Mouse (Mus musculus) embryonic facial prominence, embryonic 13.5 days (tissue): ENCODE data around the gene Tmem258. TPM values are rescaled to one million over a fixed set of nuclear protein-coding genes. Genes with fewer than 3 reads are reported as not detected.
"Not testable (repeated sequence)": the region's sequence is repeated elsewhere in the genome, so short reads cannot be mapped to it uniquely, and the experiment has no call there.

Experiments used
- ATAC-seq: fragments of 200-750 bp; cut with Nextera tagmentation; 2 replicates; pipeline ENCODE4 v1.8.0; 2017; ENCODE audit warnings: low read depth; ENCODE audit not compliant: insufficient number of reproducible peaks, insufficient read depth, low FRiP score, low TSS enrichment
- H3K27ac ChIP-seq: fragments of 300-500 bp; sonication (generic); 2 replicates; pipeline ENCODE4 v1.5.1; 2015; ENCODE audit warnings: moderate library complexity, mild to moderate bottlenecking, inconsistent platforms
- H3K27me3 ChIP-seq: fragments of 300-500 bp; sonication (generic); 2 replicates; pipeline ENCODE4 v1.6.1; 2015; ENCODE audit warnings: mild to moderate bottlenecking, inconsistent platforms
- H3K36me3 ChIP-seq: fragments of 300-500 bp; sonication (generic); 2 replicates; pipeline ENCODE4 v1.6.1; 2015; ENCODE audit warnings: mild to moderate bottlenecking, inconsistent platforms
- H3K4me1 ChIP-seq: fragments of 300-500 bp; sonication (generic); 2 replicates; pipeline ENCODE4 v1.6.1; 2015; ENCODE audit warnings: inconsistent platforms
- H3K4me2 ChIP-seq: fragments of 300-500 bp; sonication (generic); 2 replicates; pipeline ENCODE4 v1.6.1; 2015; ENCODE audit warnings: moderate library complexity, mild to moderate bottlenecking, inconsistent platforms
- H3K4me3 ChIP-seq: fragments of 300-500 bp; sonication (generic); 2 replicates; pipeline ENCODE4 v1.5.1; 2015; ENCODE audit warnings: mild to moderate bottlenecking, inconsistent platforms
- H3K9ac ChIP-seq: fragments of 300-500 bp; sonication (generic); 2 replicates; pipeline ENCODE4 v1.6.1; 2015; ENCODE audit warnings: mild to moderate bottlenecking, inconsistent platforms
- H3K9me3 ChIP-seq: fragments of 300-500 bp; sonication (generic); 2 replicates; pipeline ENCODE4 v1.6.1; 2016; ENCODE audit warnings: inconsistent platforms
- WGBS: fragments of 180-500 bp; shearing (Covaris S2); methylation state at CpG from one replicate; pipeline ENCODE4 v1.1.7; 2015; ENCODE audit warnings: mixed read lengths; 5-methylcytosine and 5-hydroxymethylcytosine counted together
- polyA plus RNA-seq: library from polyadenylated mRNA; unstranded; fragments of >200 nt; fragmentation: Nextera tagmentation; extraction: Ambion mirVana; gene quantifications from 2 replicates; pipeline ENCODE4 v1.2.1, GENCODE M21; 2015

Tmem258 gene
- polyA plus RNA-seq = 485 and 486 TPM in 2 replicates

GRCm38 (mm10) chr19:10203848-10204615, at the start of gene Tmem258, which contains the start of gene Fen1:
Tmem258 (plus strand) TSS chr19:10204014.
Fen1 (minus strand) TSS chr19:10204169.
- H3K9me3 ChIP-seq = no peaks in the 10 kb centered on the region
- ATAC-seq = peak; percentile 84
- H3K9ac ChIP-seq = peak within 1 kb of the TSS; percentile 93
- H3K36me3 ChIP-seq = peaks cover 61% of the 10 kb centered on the region
- H3K4me1 ChIP-seq = peaks cover 17% of the 10 kb centered on the region
- H3K27ac ChIP-seq = peak within 1 kb of the TSS; percentile 83
- H3K27me3 ChIP-seq = no peaks in the 10 kb centered on the region
- H3K4me3 ChIP-seq = peak within 1 kb of the TSS; percentile 90
- WGBS = 0% methylated on average over 40 of the region's 40 CpGs
- peak within 1 kb of the TSS; percentile 90 for H3K4me2 ChIP-seq

- no peaks in the 10 kb centered on the region for H3K4me1 ChIP-seq
- no peaks in the 10 kb centered on the region for H3K9me3 ChIP-seq
- no peak overlapping the region for H3K27ac ChIP-seq
- ATAC-seq = no peak
- WGBS = 76% methylated on average over 2 of the region's 2 CpGs
- H3K9ac ChIP-seq = no peak overlapping the region
- no peak overlapping the region for H3K4me2 ChIP-seq
- H3K4me3 ChIP-seq = no peak overlapping the region
- H3K27me3 ChIP-seq = no peaks in the 10 kb centered on the region
- H3K36me3 ChIP-seq = no peaks in the 10 kb centered on the region
Measured at GRCm38 (mm10) chr19:10157725-10158124, 46.1 kb upstream of the Tmem258 start.

- Histone ChIP-seq H3K4me2 (no peak overlapping the region), H3K27me3 (no peaks in the 10 kb centered on the region), H3K9ac (no peak overlapping the region), H3K27ac (no peak overlapping the region), H3K36me3 (no peaks in the 10 kb centered on the region), H3K4me1 (no peaks in the 10 kb centered on the region), H3K9me3 (no peaks in the 10 kb centered on the region), H3K4me3 (no peak overlapping the region)
- 87% methylated on average over 3 of the region's 3 CpGs for WGBS
- ATAC-seq = no peak
Measured at GRCm38 (mm10) chr19:10163896-10164295, 39.9 kb upstream of the Tmem258 start.

- 78% methylated on average over 4 of the region's 4 CpGs for WGBS
- not testable (repeated sequence) for ATAC-seq
Measured at GRCm38 (mm10) chr19:10165928-10166327, 37.9 kb upstream of the Tmem258 start.

GRCm38 (mm10) chr19:10167112-10167511, 36.7 kb upstream of the Tmem258 start:
- no peak for ATAC-seq
- H3K36me3 ChIP-seq = no peaks in the 10 kb centered on the region
- 68% methylated on average over 4 of the region's 4 CpGs for WGBS

More at GRCm38 (mm10) chr19:10165928-10166327, 37.9 kb upstream of the Tmem258 start:
- not testable (repeated sequence) for H3K4me3 ChIP-seq, H3K27ac ChIP-seq, H3K27me3 ChIP-seq, H3K9ac ChIP-seq, H3K4me2 ChIP-seq, H3K4me1 ChIP-seq, H3K9me3 ChIP-seq, H3K36me3 ChIP-seq

GRCm38 (mm10) chr19:10167951-10168350, 35.9 kb upstream of the Tmem258 start:
- ATAC-seq = no peak
- H3K27ac ChIP-seq = no peak overlapping the region
- WGBS = 87% methylated on average over 1 of the region's 1 CpGs

More at GRCm38 (mm10) chr19:10167112-10167511, 36.7 kb upstream of the Tmem258 start:
- H3K4me2 ChIP-seq = no peak overlapping the region
- no peak overlapping the region for H3K9ac ChIP-seq
- no peaks in the 10 kb centered on the region for H3K9me3 ChIP-seq
- no peak overlapping the region for H3K27ac ChIP-seq
- no peaks in the 10 kb centered on the region for H3K27me3 ChIP-seq
- H3K4me3 ChIP-seq = no peak overlapping the region
- H3K4me1 ChIP-seq = no peaks in the 10 kb centered on the region

GRCm38 (mm10) chr19:10168441-10168840, 35.4 kb upstream of the Tmem258 start:
- no peaks in the 10 kb centered on the region for H3K9me3 ChIP-seq
- no peak overlapping the region for H3K4me3 ChIP-seq
- H3K9ac ChIP-seq = no peak overlapping the region
- H3K4me1 ChIP-seq = no peaks in the 10 kb centered on the region
- 86% methylated on average over 3 of the region's 3 CpGs for WGBS
- no peaks in the 10 kb centered on the region for H3K36me3 ChIP-seq
- no peak for ATAC-seq
- no peak overlapping the region for H3K4me2 ChIP-seq
- H3K27me3 ChIP-seq = no peaks in the 10 kb centered on the region
- H3K27ac ChIP-seq = no peak overlapping the region

More at GRCm38 (mm10) chr19:10167951-10168350, 35.9 kb upstream of the Tmem258 start:
- Histone ChIP-seq H3K4me1 (no peaks in the 10 kb centered on the region), H3K9me3 (no peaks in the 10 kb centered on the region), H3K4me2 (no peak overlapping the region), H3K27me3 (no peaks in the 10 kb centered on the region), H3K4me3 (no peak overlapping the region), H3K9ac (no peak overlapping the region), H3K36me3 (no peaks in the 10 kb centered on the region)

- no peaks in the 10 kb centered on the region for H3K9me3 ChIP-seq
- no peaks in the 10 kb centered on the region for H3K36me3 ChIP-seq
- no peak overlapping the region for H3K27ac ChIP-seq
- H3K4me1 ChIP-seq = no peaks in the 10 kb centered on the region
- ATAC-seq = no peak
- H3K9ac ChIP-seq = no peak overlapping the region
- H3K4me3 ChIP-seq = no peak overlapping the region
- no peaks in the 10 kb centered on the region for H3K27me3 ChIP-seq
- H3K4me2 ChIP-seq = no peak overlapping the region
Measured at GRCm38 (mm10) chr19:10169179-10169578, 34.6 kb upstream of the Tmem258 start.

GRCm38 (mm10) chr19:10169692-10170330, 34.0 kb upstream of the Tmem258 start:
- not testable (repeated sequence) for H3K4me1 ChIP-seq, ATAC-seq
- 86% methylated on average over 3 of the region's 3 CpGs for WGBS

GRCm38 (mm10) chr19:10170466-10170865, 33.3 kb upstream of the Tmem258 start:
- Histone ChIP-seq H3K9me3 (no peaks in the 10 kb centered on the region), H3K4me2 (no peak overlapping the region), H3K27me3 (no peaks in the 10 kb centered on the region), H3K9ac (no peak overlapping the region), H3K27ac (no peak overlapping the region), H3K36me3 (no peaks in the 10 kb centered on the region), H3K4me3 (no peak overlapping the region), H3K4me1 (no peaks in the 10 kb centered on the region)
- 29% methylated on average over 1 of the region's 1 CpGs for WGBS
- no peak for ATAC-seq

More at GRCm38 (mm10) chr19:10169692-10170330, 34.0 kb upstream of the Tmem258 start:
- H3K27me3 ChIP-seq, H3K9ac ChIP-seq, H3K27ac ChIP-seq, H3K4me3 ChIP-seq, H3K4me2 ChIP-seq, H3K9me3 ChIP-seq, H3K36me3 ChIP-seq: not testable (repeated sequence)

- WGBS = 83% methylated on average over 7 of the region's 7 CpGs
- H3K27me3 ChIP-seq = no peaks in the 10 kb centered on the region
- H3K9ac ChIP-seq = no peak overlapping the region
- no peak overlapping the region for H3K4me2 ChIP-seq
- no peak for ATAC-seq
- no peaks in the 10 kb centered on the region for H3K36me3 ChIP-seq
- H3K27ac ChIP-seq = no peak overlapping the region
- H3K4me3 ChIP-seq = no peak overlapping the region
- H3K9me3 ChIP-seq = no peaks in the 10 kb centered on the region
- no peaks in the 10 kb centered on the region for H3K4me1 ChIP-seq
Measured at GRCm38 (mm10) chr19:10171359-10171758, 32.5 kb upstream of the Tmem258 start.

GRCm38 (mm10) chr19:10171846-10172245, 32.0 kb upstream of the Tmem258 start:
- H3K27me3 ChIP-seq = no peaks in the 10 kb centered on the region
- H3K27ac ChIP-seq = no peak overlapping the region
- H3K4me3 ChIP-seq = no peak overlapping the region
- no peak for ATAC-seq
- no peak overlapping the region for H3K4me2 ChIP-seq
- no peaks in the 10 kb centered on the region for H3K9me3 ChIP-seq
- no peak overlapping the region for H3K9ac ChIP-seq
- H3K36me3 ChIP-seq = no peaks in the 10 kb centered on the region
- H3K4me1 ChIP-seq = no peaks in the 10 kb centered on the region
